Mouse (Mus musculus): Measurements from ENCODE around the gene Rnf38.

Rnf38 gene

GRCm38 (mm10) chr4:44233713-44234003 lies at the start of gene Rnf38:
Gene Rnf38, minus strand, starts transcription at chr4:44233789.
- in situ Hi-C loops (cut with MboI; ENCODE audit: low sequenced_read_pairs): no loop called here

- in situ Hi-C loops (cut with MboI; ENCODE audit: low sequenced_read_pairs): no loop called here
These were observed 48.1 kb upstream of the Rnf38 start for GRCm38 (mm10) chr4:44281597-44282265.

- in situ Hi-C loops (cut with MboI; ENCODE audit: low sequenced_read_pairs): no loop called here
These were observed 37.5 kb upstream of the Rnf38 start for GRCm38 (mm10) chr4:44271134-44271533.

- in situ Hi-C loops (cut with MboI; ENCODE audit: low sequenced_read_pairs): no loop called here
These were observed 35.8 kb upstream of the Rnf38 start for GRCm38 (mm10) chr4:44269376-44269817.

GRCm38 (mm10) chr4:44267437-44267836 lies 33.8 kb upstream of the Rnf38 start:
- in situ Hi-C loops (cut with MboI; ENCODE audit: low sequenced_read_pairs): no loop called here

GRCm38 (mm10) chr4:44265500-44265899 lies 31.9 kb upstream of the Rnf38 start:
- in situ Hi-C loops (cut with MboI; ENCODE audit: low sequenced_read_pairs): no loop called here

GRCm38 (mm10) chr4:44260244-44260643 lies 26.7 kb upstream of the Rnf38 start:
- in situ Hi-C loops (cut with MboI; ENCODE audit: low sequenced_read_pairs): no loop called here

DNA sequence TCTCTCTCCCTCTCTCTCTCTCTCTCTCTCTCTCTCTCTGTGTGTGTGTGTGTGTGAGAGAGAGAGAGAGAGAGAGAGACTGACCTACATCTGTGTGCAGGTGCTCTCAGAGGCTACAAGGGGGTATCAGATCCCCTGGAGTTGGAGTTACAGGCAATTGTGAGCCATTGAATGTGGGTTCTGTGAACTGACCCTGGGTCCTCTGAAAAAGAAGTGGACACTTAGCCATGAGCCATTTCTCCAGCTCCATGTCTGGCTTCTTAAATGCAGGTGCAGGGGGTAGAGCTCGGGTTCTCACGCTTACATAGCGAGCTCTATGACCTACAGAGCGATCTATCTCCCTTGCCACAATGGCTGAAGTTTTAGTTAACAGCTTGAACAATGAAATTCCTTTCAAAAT lies 25.5 kb upstream of the Rnf38 start:
- in situ Hi-C loops (cut with MboI; ENCODE audit: low sequenced_read_pairs): no loop called here

GRCm38 (mm10) chr4:44254579-44254978 lies 21.0 kb upstream of the Rnf38 start:
- in situ Hi-C loops (cut with MboI; ENCODE audit: low sequenced_read_pairs): no loop called here

DNA sequence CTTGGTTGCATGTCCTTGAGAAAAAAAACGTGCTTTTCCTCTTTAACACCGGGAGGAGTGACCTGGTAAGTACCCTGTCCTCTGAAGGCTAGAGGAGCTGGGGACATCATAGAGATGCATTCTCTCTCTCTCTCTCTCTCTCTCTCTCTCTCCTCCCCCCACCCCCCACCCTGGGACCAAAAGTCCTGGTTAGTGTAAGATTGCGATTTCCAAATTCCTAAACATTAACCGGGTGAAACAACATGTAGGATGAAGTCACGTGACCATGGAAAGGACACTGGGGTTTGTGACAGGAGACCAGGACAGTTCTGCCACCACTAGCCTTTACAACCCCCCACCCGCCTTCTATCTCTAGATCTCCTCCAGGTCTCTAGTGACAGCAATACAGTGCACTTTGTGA lies 19.6 kb upstream of the Rnf38 start:
- in situ Hi-C loops (cut with MboI; ENCODE audit: low sequenced_read_pairs): no loop called here

DNA sequence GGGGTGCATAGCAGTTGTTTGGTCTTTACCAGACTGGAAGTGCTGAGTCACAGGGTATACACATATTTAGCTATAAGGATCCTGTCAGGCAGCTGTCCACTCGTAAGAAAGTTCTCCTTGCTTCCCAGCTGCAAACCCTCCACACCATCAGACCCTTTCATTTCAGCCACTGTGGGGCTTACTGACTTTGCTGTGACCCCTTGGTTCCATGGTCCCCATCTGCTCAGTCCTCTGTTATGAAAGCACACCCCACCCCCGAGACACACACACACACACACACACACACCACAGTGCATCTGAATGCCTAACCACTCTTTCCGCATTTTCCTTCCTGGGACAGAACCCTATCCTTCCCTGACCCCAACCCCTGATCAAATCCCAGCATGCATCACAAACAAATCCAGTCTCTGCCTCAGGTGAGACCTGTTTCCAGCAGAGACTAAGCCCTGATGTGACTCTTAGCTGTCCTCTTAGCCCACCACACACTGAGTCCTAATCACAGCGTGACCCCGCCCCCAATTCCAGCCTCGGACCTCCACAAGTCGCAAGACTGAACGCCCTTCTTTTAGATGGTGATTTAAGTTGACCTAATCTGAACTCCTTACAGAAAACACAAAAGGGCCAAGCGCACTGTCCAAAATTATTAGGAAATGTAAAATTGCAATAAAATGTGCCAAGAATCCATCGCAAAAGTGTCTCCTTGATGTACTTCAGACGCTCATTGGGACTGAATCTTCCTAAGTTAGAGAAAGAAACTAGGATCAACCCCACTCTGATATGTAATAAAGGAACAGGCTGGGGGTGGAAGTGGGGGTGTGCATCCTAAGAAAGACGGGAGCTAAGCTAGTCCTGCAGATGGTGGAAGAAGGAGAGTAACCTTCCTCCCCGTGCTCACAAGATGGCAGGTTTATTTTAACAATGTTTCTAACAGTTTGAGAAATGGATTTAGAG lies 18.7 kb upstream of the Rnf38 start:
- in situ Hi-C loops (cut with MboI; ENCODE audit: low sequenced_read_pairs): no loop called here

GRCm38 (mm10) chr4:44251521-44251920 lies 17.9 kb upstream of the Rnf38 start:
- in situ Hi-C loops (cut with MboI; ENCODE audit: low sequenced_read_pairs): no loop called here

DNA sequence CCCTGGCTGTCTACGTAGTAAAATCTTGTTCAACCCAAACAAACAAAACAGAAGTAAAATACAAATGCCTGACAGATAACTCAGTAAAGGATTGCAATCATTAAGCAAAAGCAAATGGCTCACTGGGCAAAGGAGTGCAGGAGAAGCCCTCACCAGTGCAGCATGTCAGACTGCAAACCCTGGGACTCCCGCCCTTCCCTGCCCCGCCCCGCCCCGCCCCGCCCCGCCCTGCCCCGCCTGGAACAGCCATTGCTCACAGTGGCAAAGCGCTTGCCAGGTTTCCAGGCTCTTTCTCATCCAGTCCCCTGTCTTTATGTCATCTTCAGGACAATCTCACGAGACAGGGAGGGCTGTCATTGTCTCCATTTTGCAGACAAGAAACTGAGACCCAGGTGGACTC lies 16.1 kb upstream of the Rnf38 start:
- in situ Hi-C loops (cut with MboI; ENCODE audit: low sequenced_read_pairs): no loop called here

- in situ Hi-C loops (cut with MboI; ENCODE audit: low sequenced_read_pairs): no loop called here
These were observed 13.7 kb upstream of the Rnf38 start for GRCm38 (mm10) chr4:44247051-44247939.

GRCm38 (mm10) chr4:44246285-44246684 lies 12.7 kb upstream of the Rnf38 start:
- in situ Hi-C loops (cut with MboI; ENCODE audit: low sequenced_read_pairs): no loop called here

DNA sequence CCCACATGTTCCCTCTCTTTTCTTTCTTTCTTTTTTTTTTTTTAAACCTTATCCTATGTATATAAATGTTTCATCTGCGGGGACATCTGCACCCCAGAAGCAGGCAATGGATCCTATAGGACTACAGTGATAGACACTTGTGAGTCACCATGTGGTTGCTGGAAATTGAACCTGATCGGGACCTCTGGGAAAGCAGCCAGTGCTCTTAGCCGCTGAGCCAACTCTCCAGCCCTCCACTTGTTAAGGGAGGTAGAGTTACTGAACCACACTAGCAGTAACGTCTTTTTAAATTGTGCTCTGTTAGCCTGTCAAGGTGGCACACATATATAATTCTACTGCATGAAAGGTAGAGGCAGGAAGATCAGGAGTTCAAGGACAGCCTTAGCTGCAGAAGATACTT lies 8.0 kb upstream of the Rnf38 start:
- in situ Hi-C loops (cut with MboI; ENCODE audit: low sequenced_read_pairs): no loop called here

DNA sequence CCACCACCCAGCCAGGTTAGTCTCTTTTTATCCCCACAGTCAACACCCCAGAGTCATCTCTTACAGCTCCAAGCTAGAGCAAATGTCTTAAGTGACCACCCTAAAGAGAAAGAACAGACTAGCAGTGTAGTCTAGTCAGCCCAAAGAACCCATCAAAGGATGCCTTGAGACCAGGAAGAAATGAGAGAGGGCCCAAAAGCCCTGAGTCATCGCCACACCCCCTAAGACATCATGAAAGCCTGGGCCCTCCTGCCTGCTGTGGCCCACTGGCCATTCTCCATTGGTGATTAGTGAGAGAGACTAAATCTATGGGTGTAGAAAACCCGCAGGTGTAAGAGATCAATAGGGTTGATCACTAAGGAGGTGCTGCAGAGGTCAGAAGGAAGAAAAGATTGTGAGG lies 2.4 kb upstream of the Rnf38 start:
- in situ Hi-C loops (cut with MboI; ENCODE audit: low sequenced_read_pairs): no loop called here

- in situ Hi-C loops (cut with MboI; ENCODE audit: low sequenced_read_pairs): no loop called here
These were observed 646 bp upstream of the Rnf38 start for GRCm38 (mm10) chr4:44234004-44234866.

- in situ Hi-C loops (cut with MboI; ENCODE audit: low sequenced_read_pairs): no loop called here
These were observed 547 bp downstream of the Rnf38 start for GRCm38 (mm10) chr4:44232771-44233712.
